Mouse (Mus musculus) megakaryocyte-erythroid progenitor cell, adult 5-6 weeks (primary cell): ENCODE results near the gene Sfta2. TPM values are rescaled to one million over a fixed set of nuclear protein-coding genes. Genes with fewer than 3 reads are reported as not detected.

Source experiments
- ATAC-seq: replicated peaks from 2 replicates; pipeline ENCODE4 v1.8.0; 2016; ENCODE audit warnings: mild to moderate bottlenecking, inconsistent platforms; ENCODE audit not compliant: severe bottlenecking, poor library complexity, low FRiP score, low TSS enrichment
- total RNA-seq, 2 experiments: library from RNA; stranded (forward) in 1 of 2; stranded (reverse) in 1 of 2; fragments of 200-1000, 215-1000 nt in 1 of 2; fragments of >200 nt in 1 of 2; fragmentation: Nextera tagmentation in 1 of 2; gene quantifications; 2 replicates each; pipeline ENCODE4 v1.2.3; 2014 to 2017

Gene Sfta2
- total RNA-seq, 2 experiments from 2014 or later: not detected

- ATAC-seq: peak; percentile 76
These were observed 66.2 kb downstream of the Sfta2 start, which contains the start of gene Vars2 for GRCm38 (mm10) chr17:35667334-35668065. Gene Vars2, minus strand, starts transcription at chr17:35667592.

GRCm38 (mm10) chr17:35669731-35670130 lies 68.4 kb downstream of the Sfta2 start:
- no peak for ATAC-seq

DNA sequence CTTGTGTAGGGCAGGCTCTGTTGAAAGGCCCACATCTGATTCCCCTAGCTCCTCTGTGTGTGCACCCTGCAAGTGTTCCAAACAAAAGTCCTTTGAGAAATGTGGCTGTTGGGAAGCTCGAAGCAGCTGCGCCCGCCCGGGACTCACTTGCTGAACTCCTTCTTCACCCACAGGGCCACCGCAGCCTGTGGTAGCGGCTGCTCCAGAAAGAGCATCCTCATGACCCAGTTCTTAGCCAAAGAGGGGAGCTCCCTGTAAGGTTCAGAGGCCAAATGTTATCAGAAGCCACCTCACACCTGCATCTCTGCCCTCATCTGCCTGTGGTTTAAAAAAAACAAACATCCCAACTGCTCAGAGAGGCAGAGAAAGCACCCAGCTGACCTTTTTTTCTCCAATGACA lies 70.5 kb downstream of the Sfta2 start:
- no peak for ATAC-seq

GRCm38 (mm10) chr17:35672527-35672926 lies 71.2 kb downstream of the Sfta2 start:
- ATAC-seq: no peak

GRCm38 (mm10) chr17:35673416-35674035 lies 72.2 kb downstream of the Sfta2 start, which contains the start of gene Gtf2h4:
Gene Gtf2h4, minus strand, starts transcription at chr17:35673739.
- peak; percentile 96 for ATAC-seq

DNA sequence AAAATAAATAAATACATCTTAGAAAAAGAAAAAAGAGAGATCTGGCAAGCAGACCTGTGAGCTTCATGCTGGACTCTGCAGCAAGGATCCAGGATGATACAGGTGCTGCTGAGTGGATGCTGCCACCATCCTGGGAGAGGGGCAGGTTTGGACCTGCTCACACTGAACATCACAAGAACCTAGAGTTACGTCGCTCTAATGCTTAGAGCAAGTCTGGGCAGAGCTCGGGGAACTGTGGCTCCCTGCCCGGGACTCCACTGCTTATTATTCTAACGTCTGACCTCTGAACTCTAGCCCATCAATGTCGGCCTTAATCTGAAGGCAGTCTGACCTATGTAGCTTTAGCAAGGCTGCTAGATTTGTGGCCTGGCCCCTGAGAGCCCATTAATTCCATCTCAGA lies 79.2 kb downstream of the Sfta2 start:
- ATAC-seq: no peak

- ATAC-seq: no peak
These were observed 80.6 kb downstream of the Sfta2 start for GRCm38 (mm10) chr17:35681986-35682385.

DNA sequence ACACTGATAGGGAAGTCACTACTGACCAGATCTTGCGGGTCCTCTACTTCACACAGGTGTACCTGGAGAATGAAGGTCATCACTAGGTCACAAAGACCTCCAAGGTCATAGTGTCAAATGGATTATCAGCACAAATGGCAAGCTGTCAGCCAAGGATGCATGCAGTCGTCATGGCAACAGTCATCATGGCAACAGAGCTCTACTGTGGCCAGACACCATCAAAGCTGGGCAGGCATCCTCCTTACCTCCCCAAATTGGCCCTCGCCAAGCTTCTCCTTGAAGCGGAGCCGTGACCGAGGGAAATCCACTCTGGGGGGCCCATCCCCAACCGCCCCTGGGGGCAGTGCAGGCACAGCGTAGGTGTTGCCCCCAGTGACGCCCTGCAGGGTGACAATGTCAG lies 83.7 kb downstream of the Sfta2 start:
- no peak for ATAC-seq

DNA sequence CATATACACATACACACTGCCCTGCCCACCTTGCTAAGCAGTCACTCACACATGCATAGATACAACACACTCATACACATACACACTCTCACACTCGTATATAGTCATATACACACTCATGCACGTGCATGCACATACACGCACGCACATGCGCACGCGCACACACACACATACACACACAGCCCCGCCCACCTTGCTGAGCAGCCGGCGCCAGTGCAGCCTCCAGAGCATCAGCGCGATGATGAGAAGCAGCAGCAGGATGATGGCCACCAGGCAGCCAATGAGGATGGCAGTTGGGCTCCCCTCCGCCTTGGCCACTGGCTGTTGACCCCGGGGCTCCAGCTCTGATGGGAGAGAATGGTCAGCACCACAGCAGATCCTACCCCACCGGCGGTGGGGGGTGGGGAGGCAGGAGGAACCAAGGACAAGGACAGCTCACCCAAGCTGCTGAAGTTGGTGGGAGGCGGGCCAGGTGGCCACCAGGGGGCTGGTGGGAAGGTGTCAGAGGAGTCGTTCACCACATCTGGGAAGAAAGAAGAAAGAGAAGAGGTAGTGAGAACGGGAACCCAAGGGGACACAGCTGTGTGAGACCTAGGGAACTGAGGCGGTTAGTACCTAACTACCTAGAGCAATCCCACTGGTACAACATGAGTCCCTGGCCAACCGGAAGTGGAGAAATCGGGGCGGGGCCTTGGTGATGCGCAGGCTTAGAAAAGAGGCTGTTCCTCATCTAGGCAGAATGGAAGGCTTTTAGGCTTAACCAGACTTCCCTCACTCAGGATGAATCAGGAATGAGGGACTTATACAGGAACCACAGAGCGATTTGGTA lies 87.2 kb downstream of the Sfta2 start:
- no peak for ATAC-seq

GRCm38 (mm10) chr17:35689936-35690645 lies 88.7 kb downstream of the Sfta2 start:
- ATAC-seq: no peak

- no peak for ATAC-seq
These were observed 90.5 kb downstream of the Sfta2 start for GRCm38 (mm10) chr17:35691811-35692210.

- no peak for ATAC-seq
These were observed 91.0 kb downstream of the Sfta2 start for GRCm38 (mm10) chr17:35692368-35692767.

DNA sequence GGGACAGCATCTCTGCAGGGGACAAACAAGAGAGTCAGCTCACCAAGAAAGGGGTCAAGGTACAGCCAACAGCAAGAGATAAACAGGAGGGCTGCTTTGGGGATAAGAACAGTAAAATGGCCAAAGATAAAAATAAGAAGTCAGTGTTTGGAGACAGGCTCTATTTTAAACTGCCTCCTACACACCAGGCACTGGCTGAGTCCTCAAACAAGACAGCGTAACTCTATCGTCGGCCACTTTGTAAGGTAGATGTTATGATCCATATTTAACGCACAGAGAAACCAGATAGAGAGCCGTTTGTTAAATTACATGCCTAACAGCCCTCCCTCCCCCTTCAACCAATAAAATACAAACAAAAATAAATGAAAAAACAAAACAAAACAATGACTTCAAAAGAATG lies 92.6 kb downstream of the Sfta2 start:
- no peak for ATAC-seq

- ATAC-seq: no peak
These were observed 93.9 kb downstream of the Sfta2 start for GRCm38 (mm10) chr17:35695289-35695688.

DNA sequence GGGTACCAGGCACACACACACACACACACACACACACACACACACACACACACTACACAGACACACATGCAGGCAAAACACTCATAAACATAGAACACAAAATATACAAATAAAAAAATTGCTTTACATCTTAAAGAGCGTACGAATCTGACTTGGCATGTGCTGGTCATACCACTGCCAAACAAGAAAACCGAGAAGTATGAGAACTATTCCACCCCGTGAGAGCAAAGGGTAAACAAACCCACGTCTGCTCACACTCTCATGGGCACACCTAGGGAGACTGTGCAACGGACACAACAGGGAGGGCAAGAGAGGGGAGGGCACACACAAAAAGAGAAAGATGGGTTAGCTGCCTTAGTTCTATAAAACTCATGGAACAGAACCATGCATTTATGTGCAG lies 95.3 kb downstream of the Sfta2 start:
- ATAC-seq: no peak

- ATAC-seq: no peak
These were observed 96.0 kb downstream of the Sfta2 start for GRCm38 (mm10) chr17:35697429-35697758.

DNA sequence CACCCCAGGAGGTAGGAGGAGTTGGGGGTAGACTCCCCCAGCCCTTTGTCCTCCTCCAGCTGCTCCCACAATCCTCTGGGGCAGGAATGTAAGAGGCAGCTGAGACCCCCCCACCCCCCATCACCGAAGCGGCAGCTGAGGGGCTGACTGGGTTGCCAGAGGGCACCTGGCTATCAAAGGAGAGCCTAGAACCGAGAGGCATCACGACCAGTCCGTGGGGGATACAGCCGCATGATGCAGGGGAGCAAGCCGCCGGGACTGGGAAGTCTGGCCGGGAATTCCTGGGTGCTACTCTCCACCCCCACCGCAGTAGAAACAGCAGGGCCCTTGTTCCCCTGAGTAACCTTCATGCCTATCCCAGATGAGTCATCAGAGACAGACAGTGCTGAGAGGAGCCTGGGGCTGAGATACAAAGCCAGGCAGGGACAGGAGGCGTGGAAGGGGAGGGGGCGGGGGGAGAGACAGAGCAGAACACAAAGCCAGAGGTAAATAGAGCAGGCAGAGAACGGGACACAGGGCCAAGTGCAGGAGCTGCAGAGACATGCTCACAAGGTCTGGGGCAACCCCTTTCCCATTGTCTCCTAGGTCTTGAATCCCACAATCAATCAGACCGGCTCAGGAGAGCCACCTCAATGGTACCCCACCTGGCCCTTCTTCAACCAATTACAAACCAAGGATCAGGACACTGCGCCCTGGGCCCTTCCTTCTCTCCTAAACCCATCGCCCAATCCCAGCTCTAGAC lies 96.6 kb downstream of the Sfta2 start:
- no peak for ATAC-seq

- ATAC-seq: no peak
These were observed 97.1 kb downstream of the Sfta2 start for GRCm38 (mm10) chr17:35698501-35698883.

DNA sequence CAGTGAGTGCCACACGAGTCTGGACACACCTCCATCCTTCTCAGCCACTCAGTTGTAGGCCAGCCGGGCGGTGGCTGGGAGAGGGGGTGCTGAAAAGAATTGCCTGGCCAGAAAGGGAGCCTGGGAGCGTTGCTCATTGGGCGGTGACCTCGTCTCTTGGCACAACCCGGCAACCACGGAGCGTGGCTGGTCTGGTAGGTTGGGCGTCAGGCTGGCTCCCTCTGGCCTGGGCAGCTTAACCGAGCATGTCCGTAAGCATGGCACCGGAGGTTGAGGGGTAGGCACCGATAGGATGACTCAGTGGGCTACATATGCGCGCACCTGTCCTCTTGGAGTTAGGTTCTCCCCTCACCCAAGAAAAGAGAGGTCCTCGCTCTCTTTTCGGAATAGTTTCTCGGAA lies 98.6 kb downstream of the Sfta2 start:
- no peak for ATAC-seq
